In the genomic region with DNA sequence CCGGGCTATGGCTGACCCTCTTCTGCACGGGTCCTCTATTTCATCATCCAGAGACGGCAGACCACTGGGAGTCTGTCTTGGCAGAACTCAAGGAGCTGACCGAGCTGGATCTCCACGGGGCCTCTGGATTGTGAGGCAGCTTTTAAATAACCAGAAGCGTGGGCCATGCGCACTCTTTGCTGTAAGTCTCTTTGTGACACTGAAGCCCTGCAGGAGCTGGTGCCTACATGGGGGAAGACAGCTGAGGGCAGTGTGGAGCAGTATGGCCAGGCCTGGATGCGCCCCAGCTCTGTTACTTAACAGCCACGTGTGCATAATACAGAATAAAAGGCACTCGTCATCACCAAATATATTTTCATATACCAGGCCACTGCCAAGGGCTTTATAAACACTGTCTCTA, we compare ENCODE assay signal across 9 mouse cellular contexts.
A peak's percentile ranks its signal among the peaks of the same experiment; 100 is the strongest.
DNase-seq lines count a peak whose midpoint lies in the region; ATAC-seq and TF ChIP-seq lines count a peak whose summit lies in the region.
"Had no signal": no experiment of that assay in that cellular context is flagged by ENCODE, and none has a peak within 500 bp of the region (broad histone marks: within the 10 kb centered on the region; RNA-seq: fewer than 3 reads in every experiment).

No protein-coding gene starts in this region.

- intact Hi-C loops in heart, postnatal 25 days (cut with DNase I) = no loop called here

- no peaks in the 10 kb centered on the region for H3K9me3 ChIP-seq in midbrain, postnatal 0 days (ENCODE audit: low read length)
- no peaks in the 10 kb centered on the region for H3K9me3 ChIP-seq in midbrain, embryonic 16.5 days (replicated peaks; ENCODE audit: control insufficient read depth, low read length, poor library complexity, severe bottlenecking)

- no peaks in the 10 kb centered on the region for H3K4me1 ChIP-seq in midbrain, postnatal 0 days (ENCODE audit: insufficient read depth, low read length)
- H3K4me1 ChIP-seq in midbrain, embryonic 16.5 days (ENCODE audit: control insufficient read depth, insufficient read depth, low read length) = no peaks in the 10 kb centered on the region

- TF ChIP-seq CTCF in midbrain, postnatal 0 days (IDR thresholded peaks at IDR 0.05) = peak; percentile 42

- ATAC-seq in midbrain, postnatal 0 days (ENCODE audit: low FRiP score) = no peak
- ATAC-seq in midbrain, embryonic 16.5 days = no peak
- ATAC-seq in erythroid progenitor cell, adult 5-6 weeks (replicated peaks; ENCODE audit: low FRiP score, poor library complexity, severe bottlenecking) = no peak
- ATAC-seq: liver, postnatal 0 days had no signal

- H3K4me2 ChIP-seq in midbrain, postnatal 0 days (ENCODE audit: low read depth, low read length, poor library complexity, severe bottlenecking) = no peak overlapping the region
- H3K4me2 ChIP-seq in midbrain, embryonic 16.5 days (ENCODE audit: low read length) = no peak overlapping the region

- DNase-seq in midbrain, postnatal 0 days (ENCODE audit: low spot score) = peak; percentile 40
- DNase-seq in cerebellum, postnatal 14 days = peak; percentile 57 to 63
- DNase-seq in heart, postnatal 25 days (ENCODE audit: low spot score) = peak; percentile 26
- no peak for DNase-seq in Muller cell, postnatal 12 days (ENCODE audit: inconsistent ontology term)
- no peak for DNase-seq in spleen, adult 12 weeks (ENCODE audit: low spot score)
- DNase-seq: adrenal gland, adult 2 months; liver, postnatal 0 days had no signal

- no peak overlapping the region for H3K4me3 ChIP-seq in midbrain, postnatal 0 days (ENCODE audit: low read depth, low read length)
- no peak overlapping the region for H3K4me3 ChIP-seq in midbrain, embryonic 16.5 days (ENCODE audit: low read depth, low read length)

- no peaks in the 10 kb centered on the region for H3K36me3 ChIP-seq in midbrain, postnatal 0 days (ENCODE audit: insufficient read depth, low read length)
- no peaks in the 10 kb centered on the region for H3K36me3 ChIP-seq in midbrain, embryonic 16.5 days (ENCODE audit: control insufficient read depth, insufficient read depth, low read length)

- H3K9ac ChIP-seq in midbrain, postnatal 0 days (replicated peaks; ENCODE audit: low read length, poor library complexity, severe bottlenecking) = no peak overlapping the region
- no peak overlapping the region for H3K9ac ChIP-seq in midbrain, embryonic 16.5 days (ENCODE audit: low read depth, low read length)
- H3K9ac ChIP-seq: liver, postnatal 0 days had no signal

- no peaks in the 10 kb centered on the region for H3K27me3 ChIP-seq in midbrain, postnatal 0 days (ENCODE audit: insufficient read depth, low read length)
- H3K27me3 ChIP-seq in midbrain, embryonic 16.5 days (ENCODE audit: control insufficient read depth, insufficient read depth, low read depth, low read length) = no peaks in the 10 kb centered on the region

- 70% methylated on average over 10 of the region's 10 CpGs for WGBS in midbrain, postnatal 0 days
- WGBS in midbrain, embryonic 16.5 days = 80% methylated on average over 10 of the region's 10 CpGs

- no peak overlapping the region for H3K27ac ChIP-seq in midbrain, postnatal 0 days (ENCODE audit: low read depth, low read length)
- H3K27ac ChIP-seq in midbrain, embryonic 16.5 days (ENCODE audit: low read length) = no peak overlapping the region

Comparison
In these comparisons a context has a peak if more than half of its experiments do, and no peak if none do; other contexts are left out.
1. DNase-seq: peak in midbrain, postnatal 0 days (single experiment), cerebellum, postnatal 14 days (2 of 2) and heart, postnatal 25 days (single experiment); none in Muller cell, postnatal 12 days (single experiment) and spleen, adult 12 weeks (single experiment).